Mouse (Mus musculus) hindbrain, postnatal 0 days (tissue): ENCODE data around the gene Cd5l. TPM values are rescaled to one million over a fixed set of nuclear protein-coding genes. Genes with fewer than 3 reads are reported as not detected.
"Not testable (repeated sequence)": the region's sequence is repeated elsewhere in the genome, so short reads cannot be mapped to it uniquely, and the experiment has no call there.

ENCODE experiments used
- ATAC-seq: fragments of 200-750 bp; cut with Nextera tagmentation; 2 replicates; pipeline ENCODE4 v1.8.0; 2017; ENCODE audit warnings: mild to moderate bottlenecking, moderate TSS enrichment, moderate library complexity
- DNase-seq: peaks from one replicate; pipeline ENCODE4 v3.0.0-alpha.2; 2015; ENCODE audit warnings: low spot score
- H3K27ac ChIP-seq: fragments of 300-500 bp; sonication (generic); 2 replicates; pipeline ENCODE4 v1.5.1; 2014; ENCODE audit warnings: mild to moderate bottlenecking
- H3K27me3 ChIP-seq: fragments of 300-500 bp; sonication (generic); 2 replicates; pipeline ENCODE4 v1.6.1; 2014; ENCODE audit warnings: low read length, mixed read lengths; ENCODE audit not compliant: insufficient read depth
- H3K36me3 ChIP-seq: fragments of 300-500 bp; sonication (generic); 2 replicates; pipeline ENCODE4 v1.6.1; 2014; ENCODE audit warnings: low read length, mixed read lengths; ENCODE audit not compliant: insufficient read depth
- H3K4me1 ChIP-seq: fragments of 300-500 bp; sonication (generic); 2 replicates; pipeline ENCODE4 v1.6.1; 2014; ENCODE audit warnings: antibody characterized with exemption, low read length, mixed read lengths; ENCODE audit not compliant: insufficient read depth
- H3K4me2 ChIP-seq: fragments of 300-500 bp; sonication (generic); 2 replicates; pipeline ENCODE4 v1.6.1; 2014; ENCODE audit warnings: low read depth, mild to moderate bottlenecking, low read length, moderate library complexity, mixed read lengths
- H3K4me3 ChIP-seq: fragments of 300-500 bp; sonication (generic); 2 replicates; pipeline ENCODE4 v1.5.1; 2014; ENCODE audit warnings: low read length
- H3K9ac ChIP-seq: fragments of 300-500 bp; sonication (generic); replicated peaks from 2 replicates; pipeline ENCODE4 v1.6.1; 2014; ENCODE audit warnings: mild to moderate bottlenecking, low read length, moderate library complexity, mixed read lengths
- H3K9me3 ChIP-seq: fragments of 300-500 bp; sonication (generic); 2 replicates; pipeline ENCODE4 v1.6.1; 2016; ENCODE audit warnings: low read length, mixed read lengths
- CTCF ChIP-seq: IDR thresholded peaks from 2 replicates; pipeline ENCODE4 v1.5.1; 2016; ENCODE audit warnings: antibody characterized with exemption, control low read depth, low read depth
- WGBS: fragments of 180-500 bp; shearing (Covaris S2); extraction: QIAGEN DNeasy Blood & Tissue Kit; methylation state at CpG from one replicate; pipeline ENCODE4 v1.1.7; 2014; 5-methylcytosine and 5-hydroxymethylcytosine counted together
- polyA plus RNA-seq: library from polyadenylated mRNA; unstranded; fragments of >200 nt; fragmentation: Nextera tagmentation; extraction: Ambion mirVana; gene quantifications from 2 replicates; pipeline ENCODE4 v1.2.1, GENCODE M21; 2015
- total RNA-seq: library from RNA; depleted of rRNA; stranded (reverse); fragments of >200 nt; gene quantifications from 2 replicates; pipeline ENCODE4 v1.2.3, GENCODE M21; 2014; rRNA removed

Gene Cd5l
- not detected in 2 replicates for total RNA-seq
- polyA plus RNA-seq, result 0.09 TPM in 1 of 2 replicates, not detected in the other

DNA sequence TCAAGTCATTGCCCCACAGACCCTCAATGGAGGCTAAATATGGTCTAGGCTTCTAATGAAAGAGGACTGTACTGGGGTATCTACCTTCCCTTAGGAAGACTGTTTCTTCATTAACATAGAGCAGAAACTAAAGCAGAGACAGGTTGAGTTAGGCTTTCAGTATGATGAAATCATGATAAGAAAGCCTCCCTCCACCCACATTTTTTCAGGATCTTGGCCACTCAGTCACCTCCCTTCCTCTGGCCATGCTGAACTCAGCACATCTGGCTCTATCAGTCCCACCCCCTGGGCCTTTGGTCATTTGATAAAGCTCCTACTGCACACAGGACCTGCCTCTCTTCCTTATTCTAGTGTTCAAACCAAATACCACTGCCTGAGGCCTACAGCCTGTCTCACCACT is at the start of gene Cd5l:
Gene Cd5l (plus strand): TSS at position 301 of the 400 bp plus-strand sequence.
- no peaks in the 10 kb centered on the region for H3K9me3 ChIP-seq
- H3K4me1 ChIP-seq, result no peaks in the 10 kb centered on the region
- H3K27ac ChIP-seq, result no peak within 1 kb of the TSS
- DNase-seq (no peak), ATAC-seq (no peak)
- no peak within 1 kb of the TSS for H3K4me2 ChIP-seq
- no peaks in the 10 kb centered on the region for H3K36me3 ChIP-seq
- H3K27me3 ChIP-seq, result no peaks in the 10 kb centered on the region
- H3K9ac ChIP-seq, result no peak within 1 kb of the TSS
- H3K4me3 ChIP-seq, result no peak within 1 kb of the TSS
- no peak for TF ChIP-seq CTCF

DNA sequence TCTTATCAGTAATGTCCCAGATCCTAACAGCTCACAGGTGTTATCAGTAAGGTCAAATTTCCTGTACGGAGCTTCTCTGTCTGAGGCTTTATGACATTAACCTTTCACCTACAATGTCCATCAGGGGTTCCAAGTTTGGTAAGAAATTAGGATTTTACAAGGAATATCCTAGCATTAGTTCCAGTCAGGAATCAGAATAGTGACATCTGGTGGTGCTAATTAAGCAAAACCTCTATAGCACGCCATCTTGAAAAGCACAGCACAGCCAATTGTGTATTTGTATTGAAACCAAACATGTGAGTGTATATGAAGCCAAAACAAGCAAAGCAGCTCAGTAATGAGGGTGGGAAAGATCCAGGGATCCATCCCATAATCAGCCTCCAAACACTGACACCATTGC is 47.8 kb upstream of the Cd5l start:
- WGBS, result 80% methylated on average over 2 of the region's 2 CpGs
- no peaks in the 10 kb centered on the region for H3K36me3 ChIP-seq
- no peaks in the 10 kb centered on the region for H3K9me3 ChIP-seq
- H3K27me3 ChIP-seq, result no peaks in the 10 kb centered on the region
- no peaks in the 10 kb centered on the region for H3K4me1 ChIP-seq
- no peak overlapping the region for H3K27ac ChIP-seq
- peak; percentile 16 for DNase-seq
- no peak overlapping the region for H3K9ac ChIP-seq
- no peak overlapping the region for H3K4me2 ChIP-seq
- no peak for ATAC-seq
- H3K4me3 ChIP-seq, result no peak overlapping the region
- peak; percentile 30 for TF ChIP-seq CTCF

DNA sequence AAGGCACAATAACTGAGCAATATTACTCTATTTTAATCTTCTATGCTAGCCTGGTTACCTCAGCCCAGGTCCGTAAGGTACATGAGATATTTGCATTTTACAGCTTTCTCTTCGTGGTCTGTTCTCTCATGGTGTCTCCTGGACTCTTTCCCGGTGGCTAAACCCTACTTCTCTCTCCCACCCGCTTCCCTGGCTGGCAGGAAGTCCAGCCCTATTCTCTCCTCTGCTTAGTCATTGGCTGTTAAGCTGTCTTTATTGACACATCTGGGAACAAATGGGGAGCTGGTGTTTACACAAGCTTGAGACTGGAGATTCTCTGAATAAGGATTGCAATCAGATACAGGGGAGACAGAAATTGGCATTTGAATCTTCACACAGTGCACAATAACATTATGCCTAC is 35.1 kb upstream of the Cd5l start:
- Histone ChIP-seq H3K36me3 (no peaks in the 10 kb centered on the region), H3K4me3 (no peak overlapping the region), H3K4me1 (no peaks in the 10 kb centered on the region), H3K9ac (no peak overlapping the region), H3K27ac (no peak overlapping the region), H3K4me2 (no peak overlapping the region), H3K27me3 (no peaks in the 10 kb centered on the region), H3K9me3 (no peaks in the 10 kb centered on the region)
- ATAC-seq (no peak), DNase-seq (no peak)
- TF ChIP-seq CTCF, result no peak
- 44% methylated on average over 4 of the region's 4 CpGs for WGBS

DNA sequence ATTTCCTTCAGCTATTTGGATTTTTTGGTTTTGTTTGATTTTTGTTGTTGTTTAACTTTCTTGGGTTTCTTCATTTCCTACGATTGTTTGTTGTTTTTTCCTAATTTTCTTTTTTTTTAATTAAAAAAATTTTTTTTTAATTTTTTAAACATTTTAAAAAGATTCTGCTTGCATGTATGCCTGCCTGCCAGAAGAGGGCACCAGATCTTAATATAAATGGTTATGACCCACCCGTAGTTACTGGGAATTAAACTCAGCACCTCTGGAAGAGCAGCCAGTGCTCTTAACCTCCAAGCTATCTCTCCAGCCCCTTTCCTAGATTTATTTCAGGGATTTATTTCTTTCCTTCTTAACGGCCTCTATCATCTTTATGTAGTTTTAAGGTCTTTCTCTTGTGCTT is 33.9 kb upstream of the Cd5l start:
- DNase-seq (peak; percentile 37), ATAC-seq (no peak)
- Histone ChIP-seq H3K27ac (no peak overlapping the region), H3K36me3 (no peaks in the 10 kb centered on the region), H3K27me3 (no peaks in the 10 kb centered on the region), H3K4me3 (no peak overlapping the region), H3K9me3 (no peaks in the 10 kb centered on the region), H3K4me1 (no peaks in the 10 kb centered on the region), H3K9ac (no peak overlapping the region), H3K4me2 (no peak overlapping the region)
- peak; percentile 58 for TF ChIP-seq CTCF
- 17% methylated on average over 3 of the region's 3 CpGs for WGBS

DNA sequence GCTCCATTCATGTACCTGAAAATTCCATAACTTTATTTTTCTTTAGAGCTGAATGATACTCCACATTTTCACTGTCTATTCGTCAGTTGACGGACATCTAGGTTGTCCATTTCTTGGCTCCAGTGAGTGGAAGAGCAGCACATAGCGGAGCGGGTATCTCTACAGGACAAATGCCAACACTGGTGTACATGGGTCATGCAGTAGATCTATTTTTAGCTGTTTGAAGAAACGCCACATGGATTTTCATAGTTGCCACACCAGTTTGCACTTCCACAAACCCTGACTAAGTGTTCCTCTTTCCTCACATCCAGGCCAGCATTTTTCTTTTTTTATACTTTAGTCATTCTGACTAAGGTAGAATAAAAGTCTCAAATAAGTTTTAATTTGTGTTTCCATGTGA is 19.8 kb upstream of the Cd5l start:
- ATAC-seq (no peak), DNase-seq (no peak)
- Histone ChIP-seq H3K27ac (no peak overlapping the region), H3K4me1 (no peaks in the 10 kb centered on the region), H3K9ac (no peak overlapping the region), H3K27me3 (no peaks in the 10 kb centered on the region), H3K4me2 (no peak overlapping the region), H3K9me3 (no peaks in the 10 kb centered on the region), H3K36me3 (no peaks in the 10 kb centered on the region), H3K4me3 (no peak overlapping the region)
- TF ChIP-seq CTCF, result no peak
- WGBS, result 89% methylated on average over 5 of the region's 5 CpGs

DNA sequence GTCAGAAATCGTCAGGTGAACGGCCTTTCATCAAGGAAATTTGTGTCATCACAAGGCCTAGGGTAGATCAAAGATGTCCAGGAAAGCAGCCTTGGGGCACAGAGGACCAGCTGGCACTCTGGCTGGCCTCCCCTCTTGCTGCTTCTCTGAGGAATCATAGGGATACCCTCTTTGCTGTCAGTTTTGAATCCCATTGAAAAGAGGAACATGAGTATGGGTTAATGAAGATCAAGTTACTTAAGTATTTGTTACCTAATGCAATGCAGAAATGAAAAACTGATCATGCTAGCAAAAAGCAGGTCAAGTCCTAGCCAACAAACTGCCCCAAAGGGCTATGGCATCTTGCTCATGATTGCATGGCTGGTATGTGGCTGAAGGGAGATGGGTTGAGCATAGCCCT is 6.7 kb upstream of the Cd5l start:
- ATAC-seq, H3K9me3 ChIP-seq, H3K36me3 ChIP-seq, H3K4me1 ChIP-seq, H3K27ac ChIP-seq, H3K4me3 ChIP-seq, DNase-seq, H3K9ac ChIP-seq, H3K27me3 ChIP-seq, H3K4me2 ChIP-seq: not testable (repeated sequence)
- 83% methylated on average over 2 of the region's 2 CpGs for WGBS

DNA sequence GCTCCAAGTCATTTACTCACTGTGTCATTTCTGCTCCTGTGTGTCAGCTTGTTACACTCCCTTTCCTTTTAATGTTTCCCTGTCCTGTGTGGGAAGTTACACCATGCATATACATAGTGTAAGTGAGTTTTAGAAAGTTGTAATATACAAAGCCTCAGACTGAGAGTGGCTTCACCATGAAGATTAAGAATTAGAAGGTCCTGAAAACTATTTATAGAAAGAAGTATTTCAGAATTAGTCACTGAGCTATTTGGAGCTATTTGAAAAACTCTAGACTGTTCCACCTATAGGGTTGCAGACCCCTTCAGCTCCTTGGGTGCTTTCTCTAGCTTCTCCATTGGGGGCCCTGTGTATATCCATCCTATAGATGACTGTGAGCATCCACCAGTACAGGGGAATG is 1.5 kb downstream of the Cd5l start:
- no peaks in the 10 kb centered on the region for H3K9me3 ChIP-seq
- TF ChIP-seq CTCF, result no peak
- H3K4me2 ChIP-seq, result no peak overlapping the region
- H3K4me1 ChIP-seq, result no peaks in the 10 kb centered on the region
- H3K4me3 ChIP-seq, result no peak overlapping the region
- ATAC-seq (no peak), DNase-seq (no peak)
- H3K27me3 ChIP-seq, result no peaks in the 10 kb centered on the region
- H3K9ac ChIP-seq, result no peak overlapping the region
- H3K27ac ChIP-seq, result no peak overlapping the region
- H3K36me3 ChIP-seq, result no peaks in the 10 kb centered on the region
